Mouse (Mus musculus): ENCODE results near the gene Slc29a2.

DNA sequence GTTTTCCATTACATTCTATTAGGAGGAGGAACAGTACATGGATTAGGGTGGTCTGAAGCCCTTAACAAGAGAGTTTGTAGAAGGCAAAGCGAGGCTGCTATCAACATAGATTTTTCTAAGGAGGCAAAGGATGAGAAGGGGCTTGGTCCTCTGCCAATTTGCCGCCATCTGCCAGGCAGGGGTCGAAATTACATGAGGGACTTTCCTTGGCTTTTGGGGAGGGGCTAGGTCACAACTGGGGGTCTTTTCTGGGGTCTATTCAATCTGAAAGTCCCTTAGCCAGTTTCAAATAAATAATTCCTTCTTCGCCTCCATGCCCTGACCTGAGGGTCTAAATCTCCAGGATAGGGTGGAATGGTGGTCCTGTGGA is 33.4 kb upstream of the Slc29a2 start, which contains the start of gene Npas4:
- TF ChIP-seq POLR2A (IDR thresholded peaks at IDR 0.05; ENCODE audit: extremely low read depth, insufficient read depth, low read length) = no peak
- no peak for TF ChIP-seq CTCF (IDR thresholded peaks at IDR 0.05; ENCODE audit: low read depth, low read length)

Data from liver, adult 2 months (tissue).